Mouse (Mus musculus) common myeloid progenitor, adult 5-6 weeks (primary cell): ENCODE data around the gene Bcan. TPM values are rescaled to one million over a fixed set of nuclear protein-coding genes. Genes with fewer than 3 reads are reported as not detected.

ENCODE experiments used
- ATAC-seq: replicated peaks from 2 replicates; pipeline ENCODE4 v1.8.0; 2016; ENCODE audit warnings: low read depth, mild to moderate bottlenecking, moderate TSS enrichment, inconsistent platforms; ENCODE audit not compliant: poor library complexity, severe bottlenecking
- total RNA-seq: library from RNA; stranded (forward); fragments of 200-1000, 187-1606 nt; gene quantifications from 2 replicates; pipeline ENCODE4 v1.2.3, GENCODE M21; 2017

Gene Bcan
- total RNA-seq, 1 experiment from 2014 or later = not detected

GRCm38 (mm10) chr3:87947811-87948199 is 52.2 kb downstream of the Bcan start:
- ATAC-seq = no peak

- ATAC-seq = no peak
Measured at GRCm38 (mm10) chr3:87947056-87947810, 52.8 kb downstream of the Bcan start.

- ATAC-seq = no peak
Measured at GRCm38 (mm10) chr3:87946541-87946860, 53.5 kb downstream of the Bcan start.

- ATAC-seq = no peak
Measured at GRCm38 (mm10) chr3:87945781-87946540, 54.1 kb downstream of the Bcan start.

GRCm38 (mm10) chr3:87944838-87945600 is 55.0 kb downstream of the Bcan start:
- ATAC-seq = no peak

- ATAC-seq = no peak
Measured at GRCm38 (mm10) chr3:87943586-87943985, 56.4 kb downstream of the Bcan start.

- no peak for ATAC-seq
Measured at GRCm38 (mm10) chr3:87942471-87942870, 57.6 kb downstream of the Bcan start.

GRCm38 (mm10) chr3:87940611-87941010 is 59.4 kb downstream of the Bcan start:
- no peak for ATAC-seq

Other genes starting within 250 kb of the Bcan start
- not detected in 2 replicates for gene Ntrk1, start 205.1 kb downstream of the Bcan start, total RNA-seq
- gene Insrr, start 203.3 kb downstream of the Bcan start, total RNA-seq = not detected in 2 replicates
- gene Pear1, start 175.9 kb downstream of the Bcan start, total RNA-seq = 6.8 and 9.6 TPM in 2 replicates
- gene Sh2d2a, start 153.5 kb downstream of the Bcan start, total RNA-seq = 0.59 TPM in 1 of 2 replicates, not detected in the other
- gene Prcc, start 114.6 kb downstream of the Bcan start, total RNA-seq = 31.6 and 42.4 TPM in 2 replicates
- gene Hdgf, start 93.9 kb downstream of the Bcan start, total RNA-seq = 529 and 635 TPM in 2 replicates
- 114 and 121 TPM in 2 replicates for gene Mrpl24, start 80.7 kb downstream of the Bcan start, total RNA-seq
- 50.2 and 56.6 TPM in 2 replicates for gene Isg20l2, start 69.9 kb downstream of the Bcan start, total RNA-seq
- gene Rrnad1, start 69.5 kb downstream of the Bcan start, total RNA-seq = 11.3 and 13.5 TPM in 2 replicates
- gene Crabp2, start 51.6 kb downstream of the Bcan start, total RNA-seq = 2.0 TPM in 1 of 2 replicates, not detected in the other
- gene Nes, start 29.2 kb downstream of the Bcan start, total RNA-seq = 0.09 TPM in 1 of 2 replicates, not detected in the other
- not detected in 2 replicates for gene Hapln2, start 27.4 kb upstream of the Bcan start, total RNA-seq
- gene Gpatch4, start 42.9 kb upstream of the Bcan start, total RNA-seq = 49.9 and 65.8 TPM in 2 replicates
- gene Naxe, start 58.3 kb upstream of the Bcan start, total RNA-seq = 29.6 and 33.9 TPM in 2 replicates
- gene Ttc24, start 78.1 kb upstream of the Bcan start, total RNA-seq = not detected in 2 replicates
- 13.5 and 17.2 TPM in 2 replicates for gene Iqgap3, start 81.7 kb upstream of the Bcan start, total RNA-seq
- gene Mef2d, start 142.1 kb upstream of the Bcan start, total RNA-seq = 32.2 and 46.4 TPM in 2 replicates